Mouse (Mus musculus) layer of hippocampus, postnatal 25 days (tissue): ENCODE measurements around the gene Tmem199. TPM values are rescaled to one million over a fixed set of nuclear protein-coding genes. Genes with fewer than 3 reads are reported as not detected.

ENCODE experiments used
- DNase-seq, 2 experiments: peaks; one replicate each; pipeline ENCODE4 v3.0.0; 2022; ENCODE audit warnings: mixed read lengths in 2 of 2, low spot score in 1 of 2; ENCODE audit errors: extremely low spot score in 1 of 2
- total RNA-seq, 2 experiments: library from RNA; stranded (reverse); gene quantifications; 2 replicates each; pipeline ENCODE4 v1.2.3; 2021

Gene Tmem199
- total RNA-seq, 2 experiments from 2014 or later = 40.7 to 44.5 TPM

DNA sequence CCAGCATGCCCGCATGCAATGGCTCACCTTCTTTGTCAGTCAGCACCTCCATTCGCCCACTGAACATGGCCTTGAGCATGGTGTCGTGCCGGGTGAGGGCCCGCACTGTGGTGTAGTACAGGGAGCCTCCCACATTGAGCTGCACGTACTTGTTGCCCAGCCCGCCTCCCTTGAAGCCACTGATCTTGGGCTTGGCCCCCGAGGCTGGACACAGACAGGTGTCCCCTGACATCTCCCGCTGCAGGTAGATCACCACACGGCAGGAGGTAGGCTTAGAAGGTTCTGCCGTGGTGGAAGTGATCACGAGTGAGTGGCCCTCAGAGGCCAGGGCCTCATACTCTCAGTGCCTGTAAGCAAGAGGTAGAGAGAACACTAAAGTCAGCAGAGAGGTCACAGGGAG is 18.0 kb upstream of the Tmem199 start:
- DNase-seq = no peak

DNA sequence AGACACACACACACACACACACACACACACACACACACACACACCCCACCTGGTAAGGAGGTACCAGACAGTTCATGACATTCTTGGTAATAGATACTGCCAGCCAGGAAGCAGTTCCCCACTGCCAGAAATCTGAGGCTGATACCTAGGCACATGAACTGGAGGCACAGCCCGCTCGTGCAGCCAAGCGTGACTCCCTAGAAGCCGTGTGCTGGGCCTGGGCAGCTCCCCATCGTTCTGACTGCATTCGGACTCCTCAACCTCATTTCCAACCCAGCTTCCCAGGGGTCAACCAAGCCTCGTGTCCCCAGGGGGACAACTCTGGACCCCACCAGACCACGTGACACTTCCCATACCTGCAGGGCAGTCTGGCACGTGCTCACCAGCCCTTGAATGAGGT is 16.7 kb upstream of the Tmem199 start:
- DNase-seq = no peak

DNA sequence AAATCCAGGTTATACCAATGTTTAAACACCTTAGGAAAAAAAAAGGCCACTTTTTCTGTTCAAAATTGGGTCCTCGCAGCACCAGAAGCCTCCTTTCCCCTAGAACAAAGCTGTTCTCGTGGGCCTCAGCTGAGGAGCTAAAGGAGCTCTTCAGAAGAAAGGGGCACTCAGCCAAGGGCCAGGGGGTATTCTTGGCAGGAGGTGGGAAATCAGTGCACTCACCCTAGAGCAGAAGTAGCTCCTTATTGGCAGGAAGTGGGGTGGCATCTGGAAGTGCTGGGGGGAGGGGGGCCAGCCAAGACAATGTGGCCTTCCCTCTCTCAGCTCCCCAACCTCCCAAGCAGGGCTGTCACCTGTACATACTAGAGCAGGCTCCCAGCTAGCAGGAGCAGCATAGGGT is 12.9 kb upstream of the Tmem199 start:
- no peak for DNase-seq

DNA sequence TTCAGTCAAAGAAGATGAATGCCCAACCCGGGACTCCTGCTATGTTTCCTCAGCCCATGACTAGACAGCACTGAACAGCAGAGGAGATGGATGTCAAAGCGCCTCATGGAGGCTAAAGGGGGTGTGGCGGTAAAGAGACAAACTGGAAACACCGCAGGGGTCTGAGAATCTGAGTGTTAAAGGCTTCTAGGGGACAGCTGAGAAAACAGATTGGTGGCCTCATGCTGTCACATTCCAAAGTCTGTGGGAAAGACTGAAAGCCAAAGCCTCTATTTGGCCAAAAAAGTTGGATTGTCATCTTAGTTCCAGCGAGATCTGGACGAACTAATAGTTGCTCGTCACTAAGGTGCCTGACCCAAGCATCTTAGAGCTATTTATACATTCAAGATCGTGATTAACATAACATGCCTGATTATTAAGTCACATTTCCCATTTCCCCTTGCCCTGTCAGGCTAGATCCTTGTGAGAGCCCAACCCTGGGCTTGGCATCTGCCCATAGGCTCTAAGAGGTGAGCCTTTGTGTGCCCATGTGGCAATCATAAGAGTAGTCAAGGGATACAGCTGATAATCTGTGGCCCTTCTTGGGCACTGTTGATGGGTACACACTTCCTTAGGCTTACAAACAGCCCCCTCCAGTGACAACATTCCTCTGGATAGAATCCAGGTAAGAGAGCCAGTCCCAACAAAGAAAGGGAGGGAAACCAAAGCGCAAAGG is 11.4 kb upstream of the Tmem199 start:
- DNase-seq = no peak

DNA sequence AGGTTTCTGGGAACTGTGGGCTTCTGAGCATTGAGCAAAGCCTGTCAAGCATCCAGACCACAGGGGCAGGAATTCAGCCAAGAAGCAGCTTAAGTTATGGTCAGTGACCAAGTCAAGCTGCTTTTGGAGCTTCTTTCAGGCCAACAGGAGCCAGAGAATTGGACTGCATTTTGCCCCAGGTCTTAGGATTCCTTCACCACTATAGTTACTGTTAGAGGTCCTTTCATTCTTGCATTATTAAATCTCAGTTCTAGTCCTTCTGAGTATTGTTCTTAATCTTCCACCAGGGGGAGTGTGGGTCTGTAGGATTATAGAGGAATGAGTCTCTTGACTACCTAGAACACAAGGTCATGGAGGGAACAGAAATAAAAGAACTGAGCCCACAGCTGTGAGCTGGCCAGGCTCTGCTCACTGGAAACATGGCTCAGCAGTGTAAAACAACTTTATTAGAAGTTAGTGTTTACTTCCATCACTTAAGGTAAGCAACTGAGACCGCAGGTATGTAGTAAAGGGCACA is 10.6 kb upstream of the Tmem199 start:
- no peak for DNase-seq

DNA sequence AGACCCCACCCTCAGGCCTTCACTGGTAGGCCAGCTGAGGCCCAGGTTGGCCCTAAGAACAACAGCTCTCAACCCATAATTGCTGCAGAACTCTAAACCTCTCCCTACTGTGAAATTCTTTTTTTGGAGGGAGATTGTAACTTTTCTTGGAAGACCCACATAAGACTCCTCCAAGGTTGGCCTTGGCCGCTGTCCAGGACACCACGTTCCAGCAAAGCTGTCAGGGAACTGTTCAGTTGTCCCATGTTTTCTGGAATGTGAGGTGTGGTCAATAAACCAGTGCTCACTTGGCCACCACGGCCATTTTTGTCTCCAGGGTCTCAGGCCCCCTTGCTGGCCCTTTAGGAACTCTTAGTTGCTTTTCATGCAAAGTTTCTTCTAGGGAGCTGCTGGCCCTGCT is 9.9 kb upstream of the Tmem199 start:
- DNase-seq = no peak

DNA sequence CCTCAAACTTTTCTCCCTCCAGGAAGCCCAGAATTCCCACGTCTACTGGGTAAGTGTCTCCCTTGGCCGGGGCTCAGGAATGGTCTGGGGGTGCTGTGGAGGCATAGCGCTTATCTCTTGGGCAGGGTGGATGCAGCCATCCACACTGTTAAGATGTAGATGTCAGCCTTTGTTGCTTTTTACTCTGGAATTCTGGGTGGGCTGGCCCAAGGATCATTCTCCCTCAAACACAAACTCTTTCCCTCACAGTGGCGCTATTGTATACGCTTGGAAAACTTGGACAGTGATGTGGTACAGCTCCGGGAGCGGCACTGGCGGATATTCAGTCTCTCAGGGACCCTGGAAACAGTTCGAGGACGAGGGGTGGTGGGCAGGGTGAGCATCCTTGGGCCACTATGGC is 7.0 kb upstream of the Tmem199 start:
- no peak for DNase-seq

DNA sequence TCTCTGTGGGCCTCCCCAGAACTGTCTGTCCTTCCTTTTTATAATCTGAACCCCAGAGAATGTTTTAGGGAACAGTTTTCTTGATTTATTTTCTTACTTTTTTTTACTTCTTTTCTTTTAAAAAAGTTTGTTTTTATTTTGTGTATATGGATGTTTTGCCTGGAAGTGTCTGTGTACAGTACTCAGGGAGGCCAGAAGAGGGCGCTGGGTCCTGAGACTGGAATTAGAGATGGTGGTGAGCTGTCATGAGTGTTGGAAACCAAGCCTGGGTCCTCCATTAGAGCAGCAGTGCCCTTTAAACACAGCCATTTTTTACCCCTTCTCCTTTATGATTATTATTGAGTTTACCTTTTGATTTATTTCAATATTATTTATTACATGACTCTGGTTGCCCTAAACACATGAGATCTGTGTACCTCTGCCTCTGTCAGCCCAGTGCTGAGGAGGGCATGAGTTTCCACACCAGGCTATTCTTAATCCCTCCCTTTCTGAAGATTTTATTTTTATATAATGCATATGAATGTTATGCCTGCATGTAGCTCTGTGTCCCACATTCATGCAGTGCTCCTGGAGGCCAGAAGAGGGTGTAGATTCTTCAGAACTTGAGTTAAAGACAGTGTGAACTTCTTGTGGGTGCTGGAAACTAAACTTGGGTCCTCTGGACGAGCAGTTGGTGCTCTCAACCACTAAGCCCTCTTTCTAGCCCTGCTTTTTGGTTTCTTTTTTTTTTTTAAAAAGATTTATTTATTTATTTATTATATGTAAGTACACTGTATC is 3.8 kb upstream of the Tmem199 start:
- no peak for DNase-seq

DNA sequence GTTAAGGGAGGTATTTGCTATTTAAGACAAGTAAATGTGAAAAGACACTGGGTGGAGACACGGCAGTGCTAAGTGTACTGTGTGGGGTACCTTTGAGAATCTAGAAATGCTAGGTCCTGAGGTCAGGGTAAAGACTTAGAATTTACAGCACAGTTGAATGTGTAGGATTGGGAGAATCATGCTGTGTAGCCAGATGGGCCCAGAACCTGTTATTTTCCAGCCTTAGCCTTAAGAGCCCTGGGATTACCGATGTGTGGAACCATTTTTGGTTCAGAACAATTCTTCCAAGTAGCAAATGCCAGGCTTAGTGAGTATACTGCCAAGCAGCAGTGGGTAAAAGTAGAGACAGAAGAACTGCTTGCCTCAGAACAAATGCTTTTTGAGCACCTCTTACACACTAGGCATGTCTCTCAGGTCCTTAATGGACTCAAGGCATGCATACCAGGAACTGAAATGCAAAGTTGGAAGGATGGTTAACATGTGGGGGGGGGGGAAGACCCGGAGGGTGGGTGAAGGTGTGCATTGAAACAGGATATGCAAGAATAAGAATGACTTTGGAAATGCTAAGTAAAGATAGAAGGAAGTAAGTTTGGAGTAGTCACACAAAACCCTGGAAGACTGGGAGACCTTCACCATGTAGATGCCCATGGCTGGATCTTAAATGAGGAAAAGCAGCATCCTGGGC is 1.3 kb upstream of the Tmem199 start:
- DNase-seq = no peak

DNA sequence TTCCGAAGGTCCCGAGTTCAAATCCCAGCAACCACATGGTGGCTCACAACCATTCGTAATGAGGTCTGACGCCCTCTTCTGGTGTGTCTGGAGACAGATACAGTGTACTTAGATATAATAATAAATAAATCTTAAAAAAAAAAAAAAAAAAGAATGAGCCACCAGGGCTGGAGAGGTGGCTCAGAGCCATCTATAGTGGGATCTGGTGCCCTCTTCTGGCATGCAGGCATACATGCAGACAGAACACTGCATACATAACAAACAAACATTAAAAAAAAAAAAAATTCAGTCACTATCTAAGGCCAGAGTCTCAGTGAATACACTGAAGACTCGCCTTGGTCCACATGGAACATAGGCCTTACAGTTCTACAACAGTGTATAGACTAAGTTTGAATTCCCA is 2.8 kb downstream of the Tmem199 start:
- no peak for DNase-seq

DNA sequence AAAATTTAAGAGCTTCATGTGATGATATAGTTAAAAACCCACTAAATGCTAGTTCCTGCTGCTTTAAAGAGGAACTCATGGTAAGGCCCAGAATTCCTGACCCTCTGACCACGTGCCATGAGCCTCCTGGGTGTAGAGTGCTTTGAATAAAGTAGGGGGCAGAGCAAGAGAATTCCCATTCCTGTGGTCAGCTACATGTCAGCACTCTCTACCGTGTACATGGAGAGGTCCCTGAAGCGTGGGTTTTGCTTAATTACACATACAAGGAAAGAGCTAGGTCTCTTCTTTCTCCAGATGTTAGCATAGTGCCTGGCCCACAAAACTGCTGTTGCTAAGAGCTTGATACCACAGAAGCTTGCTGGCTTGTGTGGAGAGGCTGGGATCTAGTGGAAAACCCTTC is 6.5 kb downstream of the Tmem199 start:
- no peak for DNase-seq

DNA sequence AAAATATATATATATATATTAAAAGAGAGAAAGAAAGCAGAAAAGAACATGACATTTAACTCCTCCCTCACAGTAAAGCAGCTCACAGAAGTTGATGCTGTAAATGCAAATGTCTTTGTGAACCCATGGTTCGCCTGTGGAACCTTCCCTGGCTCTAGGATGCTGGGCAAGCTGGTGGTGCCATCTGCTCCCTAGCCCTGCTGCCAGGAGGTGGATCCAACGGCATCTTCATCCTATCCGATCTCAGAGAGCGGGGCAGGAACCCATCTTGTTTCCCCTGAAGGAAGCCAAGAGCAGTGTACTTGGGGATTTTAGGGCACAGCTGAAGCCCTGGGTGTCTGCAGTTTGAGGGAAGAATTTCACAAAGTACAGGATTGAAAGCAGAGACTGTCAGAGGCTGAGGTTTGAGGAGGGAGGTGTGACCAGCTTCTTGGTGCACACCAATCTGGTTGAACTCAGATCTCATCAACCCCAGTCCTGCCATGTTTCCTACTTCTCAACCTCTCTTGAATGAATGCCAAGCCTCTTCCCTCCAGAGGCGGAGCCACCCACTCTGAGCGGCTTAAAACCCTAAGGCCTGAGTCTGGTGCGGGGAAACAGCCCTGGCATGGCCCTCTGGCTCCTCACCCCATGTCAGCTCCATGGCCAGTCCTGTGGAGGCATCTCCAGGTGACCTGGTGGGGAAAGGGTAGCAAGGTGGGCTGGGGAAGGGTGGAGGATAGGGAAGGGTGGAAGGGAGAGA is 8.9 kb downstream of the Tmem199 start, which contains the start of gene Sebox:
TSS of gene Sebox (plus strand) at position 539 of the 742 bp plus-strand sequence.
- DNase-seq = peak in 1 of 2 experiments; percentile 44

DNA sequence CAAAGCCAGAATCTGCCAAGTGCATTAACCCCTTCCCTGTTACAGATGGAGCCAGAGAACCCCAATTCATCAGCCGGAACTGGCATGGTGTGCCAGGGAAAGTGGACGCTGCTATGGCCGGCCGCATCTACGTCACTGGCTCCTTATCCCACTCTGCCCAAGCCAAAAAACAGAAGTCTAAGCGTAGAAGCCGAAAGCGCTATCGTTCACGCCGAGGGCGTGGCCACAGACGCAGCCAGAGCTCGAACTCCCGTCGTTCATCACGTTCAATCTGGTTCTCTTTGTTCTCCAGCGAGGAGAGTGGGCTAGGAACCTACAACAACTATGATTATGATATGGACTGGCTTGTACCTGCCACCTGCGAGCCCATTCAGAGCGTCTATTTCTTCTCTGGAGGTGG is 10.4 kb downstream of the Tmem199 start:
- DNase-seq = no peak

DNA sequence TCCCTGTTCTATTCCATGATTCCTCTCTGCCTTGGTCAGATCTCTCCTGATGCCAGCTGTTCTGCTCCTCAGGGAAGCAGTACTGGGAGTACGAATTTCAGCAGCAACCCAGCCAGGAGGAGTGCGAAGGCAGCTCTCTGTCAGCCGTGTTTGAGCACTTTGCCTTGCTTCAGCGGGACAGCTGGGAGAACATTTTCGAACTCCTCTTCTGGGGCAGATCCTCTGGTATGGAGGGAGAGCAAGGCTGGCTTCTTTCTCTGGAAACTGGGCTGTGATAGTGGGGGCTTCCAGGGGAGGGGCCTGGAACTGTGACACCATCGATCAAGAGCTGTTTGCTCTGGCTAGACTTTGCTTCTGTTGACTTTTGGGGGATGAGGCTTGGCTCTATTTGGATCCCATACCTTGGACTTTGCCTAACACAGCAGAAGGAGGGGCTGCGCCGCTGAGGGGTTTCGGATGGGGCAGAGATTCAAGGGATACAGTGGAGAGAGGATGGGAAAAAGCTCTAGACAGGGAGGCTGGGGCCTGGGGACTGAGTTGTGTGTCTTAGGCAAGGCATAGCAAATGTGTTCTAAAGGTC is 11.3 kb downstream of the Tmem199 start:
- no peak for DNase-seq

DNA sequence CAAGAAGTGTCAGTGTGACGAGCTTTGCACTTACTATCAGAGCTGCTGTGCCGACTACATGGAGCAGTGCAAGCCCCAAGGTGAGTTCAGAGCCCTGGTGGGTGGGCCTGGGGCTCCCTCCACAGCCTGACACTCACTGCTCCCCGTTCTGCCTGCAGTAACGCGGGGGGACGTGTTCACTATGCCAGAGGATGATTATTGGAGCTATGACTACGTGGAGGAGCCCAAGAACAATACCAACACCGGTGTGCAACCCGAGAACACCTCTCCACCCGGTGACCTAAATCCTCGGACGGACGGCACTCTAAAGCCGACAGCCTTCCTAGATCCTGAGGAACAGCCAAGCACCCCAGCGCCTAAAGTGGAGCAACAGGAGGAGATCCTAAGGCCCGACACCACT is 12.4 kb downstream of the Tmem199 start:
- no peak for DNase-seq

DNA sequence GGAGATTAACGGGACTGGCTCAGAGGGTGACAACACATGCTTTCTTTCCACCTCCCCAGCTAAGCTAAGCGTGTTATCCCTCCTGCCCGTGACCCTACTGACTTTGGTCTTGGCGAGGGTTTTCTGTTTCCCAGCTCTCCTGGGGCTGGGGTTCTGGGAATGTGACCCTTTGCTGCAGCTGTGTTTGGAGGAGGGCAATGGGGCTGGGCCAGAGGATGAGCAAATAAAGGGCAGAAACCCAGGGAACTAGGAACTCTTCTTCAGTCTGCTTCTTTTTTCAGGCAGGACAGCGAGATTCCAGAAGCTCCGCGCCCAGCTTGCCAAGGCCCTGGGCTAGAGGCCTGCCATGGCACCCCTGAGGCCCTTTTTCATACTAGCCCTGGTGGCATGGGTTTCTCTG is 13.0 kb downstream of the Tmem199 start, which contains the start of gene Vtn:
TSS of gene Vtn (plus strand) at position 88 of the 400 bp plus-strand sequence.
- DNase-seq = no peak

DNA sequence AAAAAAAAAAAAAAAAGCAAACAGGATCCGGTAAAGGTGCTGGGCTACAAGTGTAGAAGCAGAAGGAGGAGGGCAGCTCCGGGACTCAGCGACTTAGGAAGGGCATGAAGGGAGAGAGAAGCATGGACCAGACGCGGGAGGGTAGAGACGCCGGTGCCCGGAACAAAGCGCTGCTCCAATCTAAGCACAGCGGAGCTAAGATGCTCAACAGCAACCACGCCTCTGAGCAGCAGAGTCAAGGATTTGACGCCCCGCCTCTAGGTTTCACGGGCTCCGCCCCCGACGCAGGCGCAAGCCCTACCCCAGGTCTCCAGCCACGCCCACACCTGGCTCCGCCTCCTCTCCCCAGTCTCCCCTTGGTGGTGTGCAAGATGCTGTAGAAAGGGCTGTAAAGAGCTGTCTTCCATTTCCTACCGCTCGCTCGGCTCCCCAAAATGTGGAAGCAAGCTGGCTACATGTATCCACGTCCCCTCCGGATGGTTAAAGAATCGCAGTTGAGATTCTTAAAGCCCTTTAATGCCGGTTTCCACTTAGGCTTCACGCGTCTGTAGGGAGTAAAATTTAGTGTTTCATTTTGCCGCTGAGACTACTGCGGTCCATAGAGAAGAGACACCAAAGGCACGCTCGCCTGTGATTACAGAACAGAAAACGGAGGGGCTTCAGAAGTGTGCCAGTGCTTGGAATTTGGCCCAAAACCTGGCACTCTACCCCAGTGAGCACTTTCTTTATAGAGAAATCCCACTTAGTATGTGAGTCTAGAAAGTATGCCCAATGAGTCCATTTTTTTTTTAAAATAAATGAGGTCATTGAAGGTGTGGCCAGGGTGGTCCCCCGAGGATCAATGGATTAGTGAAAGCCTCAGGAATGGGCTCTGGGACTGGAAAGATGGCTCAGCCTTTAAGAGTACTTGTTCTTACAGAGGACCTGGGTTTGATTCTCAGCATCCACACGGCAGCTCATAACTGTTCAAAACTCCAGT is 14.1 kb downstream of the Tmem199 start, which contains the start of gene Sarm1:
TSS of gene Sarm1 (minus strand) at position 211 of the 979 bp plus-strand sequence.
- peak; percentile 88 to 89 for DNase-seq

DNA sequence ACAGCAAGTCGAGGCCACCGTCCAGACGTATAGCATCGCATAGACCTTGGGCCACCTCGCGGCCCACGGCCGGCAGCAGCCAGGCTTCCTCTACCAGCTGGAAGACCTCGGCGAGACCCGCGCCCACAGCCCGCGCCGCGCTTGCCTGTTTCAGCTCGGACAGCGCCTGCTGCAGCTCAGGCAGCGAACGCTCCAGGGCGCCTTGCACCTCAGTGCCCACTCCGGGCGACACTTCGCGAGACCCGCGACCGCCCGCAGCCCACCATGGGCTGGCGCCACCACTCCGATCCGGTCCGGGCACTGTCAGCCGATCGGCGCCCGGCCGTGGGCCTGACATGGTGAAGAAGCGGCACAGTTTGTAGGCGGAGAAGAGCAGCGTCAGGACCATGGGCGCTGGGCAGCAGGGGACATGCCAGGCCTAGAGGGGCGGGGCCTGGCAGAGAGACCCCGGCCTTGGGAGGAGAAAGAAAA is 14.9 kb downstream of the Tmem199 start:
- peak in 1 of 2 experiments; percentile 58 for DNase-seq

DNA sequence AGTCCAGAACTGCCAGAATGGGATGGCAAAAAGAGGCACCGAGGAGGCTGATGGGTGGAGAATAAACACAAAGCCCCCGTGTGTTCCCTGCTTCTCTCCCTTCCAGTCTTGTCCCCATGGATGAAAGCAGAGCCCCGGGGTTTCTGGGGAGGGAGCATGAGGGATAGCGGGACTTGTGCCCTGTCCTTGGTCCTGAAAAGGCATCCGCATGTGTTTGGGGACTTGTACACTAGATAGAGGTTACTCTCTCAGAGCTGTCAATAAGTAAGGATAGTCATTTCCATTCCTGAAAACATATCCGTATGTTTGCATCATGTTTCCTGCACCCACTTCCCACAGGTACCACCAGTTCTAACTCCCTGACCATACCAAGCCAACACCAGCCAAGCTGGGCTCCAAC is 16.1 kb downstream of the Tmem199 start:
- DNase-seq = no peak
